Mouse (Mus musculus): ENCODE results near the gene Mlxip. TPM values are rescaled to one million over a fixed set of nuclear protein-coding genes. Genes with fewer than 3 reads are reported as not detected.

The Mlxip gene
- polyA plus RNA-seq, 1 experiment from 2014 or later = 14.0 TPM

GRCm38 (mm10) chr5:123359431-123359830 lies 35.2 kb upstream of the Mlxip start:
- Histone ChIP-seq H3K9ac (ENCODE audit: low read depth, low read length) (no peak overlapping the region), H3K36me3 (ENCODE audit: control insufficient read depth, insufficient read depth, low read length) (peaks cover 40% of the 10 kb centered on the region), H3K4me3 (ENCODE audit: low read depth, low read length) (no peak overlapping the region), H3K4me1 (replicated peaks; ENCODE audit: control insufficient read depth, insufficient read depth, low read length) (no peaks in the 10 kb centered on the region), H3K27me3 (replicated peaks; ENCODE audit: control insufficient read depth, insufficient read depth, low read length) (no peaks in the 10 kb centered on the region), H3K9me3 (ENCODE audit: control insufficient read depth, low read length) (no peaks in the 10 kb centered on the region), H3K27ac (ENCODE audit: low read depth, low read length) (no peak overlapping the region), H3K4me2 (no peak overlapping the region)
- 94% methylated on average over 6 of the region's 6 CpGs for WGBS
- ATAC-seq (replicated peaks; ENCODE audit: low FRiP score) = no peak
- no peak for DNase-seq (ENCODE audit: low spot score)

GRCm38 (mm10) chr5:123362911-123363310 lies 31.7 kb upstream of the Mlxip start:
- DNase-seq (ENCODE audit: low spot score) (no peak), ATAC-seq (replicated peaks; ENCODE audit: low FRiP score) (no peak)
- H3K27me3 ChIP-seq (replicated peaks; ENCODE audit: control insufficient read depth, insufficient read depth, low read length) = no peaks in the 10 kb centered on the region
- H3K27ac ChIP-seq (ENCODE audit: low read depth, low read length) = no peak overlapping the region
- H3K4me3 ChIP-seq (ENCODE audit: low read depth, low read length) = no peak overlapping the region
- no peak overlapping the region for H3K4me2 ChIP-seq
- WGBS = 94% methylated on average over 4 of the region's 4 CpGs
- H3K36me3 ChIP-seq (ENCODE audit: control insufficient read depth, insufficient read depth, low read length) = peaks cover 34% of the 10 kb centered on the region
- H3K4me1 ChIP-seq (replicated peaks; ENCODE audit: control insufficient read depth, insufficient read depth, low read length) = no peaks in the 10 kb centered on the region
- no peaks in the 10 kb centered on the region for H3K9me3 ChIP-seq (ENCODE audit: control insufficient read depth, low read length)
- H3K9ac ChIP-seq (ENCODE audit: low read depth, low read length) = no peak overlapping the region

GRCm38 (mm10) chr5:123364302-123364971 lies 30.2 kb upstream of the Mlxip start:
- peaks cover 33% of the 10 kb centered on the region for H3K36me3 ChIP-seq (ENCODE audit: control insufficient read depth, insufficient read depth, low read length)
- ATAC-seq (replicated peaks; ENCODE audit: low FRiP score) = no peak
- H3K4me1 ChIP-seq (replicated peaks; ENCODE audit: control insufficient read depth, insufficient read depth, low read length) = no peaks in the 10 kb centered on the region
- no peak overlapping the region for H3K27ac ChIP-seq (ENCODE audit: low read depth, low read length)
- H3K27me3 ChIP-seq (replicated peaks; ENCODE audit: control insufficient read depth, insufficient read depth, low read length) = no peaks in the 10 kb centered on the region
- no peak overlapping the region for H3K9ac ChIP-seq (ENCODE audit: low read depth, low read length)
- 89% methylated on average over 11 of the region's 11 CpGs for WGBS
- no peak overlapping the region for H3K4me3 ChIP-seq (ENCODE audit: low read depth, low read length)
- no peak for DNase-seq (ENCODE audit: low spot score)
- H3K9me3 ChIP-seq (ENCODE audit: control insufficient read depth, low read length) = no peaks in the 10 kb centered on the region
- H3K4me2 ChIP-seq = no peak overlapping the region

- Histone ChIP-seq H3K27ac (ENCODE audit: low read depth, low read length) (no peak overlapping the region), H3K4me1 (replicated peaks; ENCODE audit: control insufficient read depth, insufficient read depth, low read length) (no peaks in the 10 kb centered on the region), H3K36me3 (ENCODE audit: control insufficient read depth, insufficient read depth, low read length) (peaks cover 40% of the 10 kb centered on the region), H3K9me3 (ENCODE audit: control insufficient read depth, low read length) (no peaks in the 10 kb centered on the region), H3K9ac (ENCODE audit: low read depth, low read length) (no peak overlapping the region), H3K4me2 (no peak overlapping the region), H3K4me3 (ENCODE audit: low read depth, low read length) (no peak overlapping the region), H3K27me3 (replicated peaks; ENCODE audit: control insufficient read depth, insufficient read depth, low read length) (no peaks in the 10 kb centered on the region)
- ATAC-seq (replicated peaks; ENCODE audit: low FRiP score) = no peak
- 78% methylated on average over 13 of the region's 13 CpGs for WGBS
- DNase-seq (ENCODE audit: low spot score) = no peak
Measured at GRCm38 (mm10) chr5:123368869-123369488, 25.6 kb upstream of the Mlxip start.

GRCm38 (mm10) chr5:123370049-123370448 lies 24.5 kb upstream of the Mlxip start:
- WGBS = 70% methylated on average over 5 of the region's 5 CpGs

GRCm38 (mm10) chr5:123375262-123375661 lies 19.3 kb upstream of the Mlxip start:
- Histone ChIP-seq H3K36me3 (ENCODE audit: control insufficient read depth, insufficient read depth, low read length) (peaks cover 27% of the 10 kb centered on the region), H3K9ac (ENCODE audit: low read depth, low read length) (no peak overlapping the region), H3K9me3 (ENCODE audit: control insufficient read depth, low read length) (no peaks in the 10 kb centered on the region), H3K4me3 (ENCODE audit: low read depth, low read length) (no peak overlapping the region), H3K27ac (ENCODE audit: low read depth, low read length) (no peak overlapping the region), H3K4me2 (no peak overlapping the region), H3K4me1 (replicated peaks; ENCODE audit: control insufficient read depth, insufficient read depth, low read length) (no peaks in the 10 kb centered on the region), H3K27me3 (replicated peaks; ENCODE audit: control insufficient read depth, insufficient read depth, low read length) (no peaks in the 10 kb centered on the region)
- DNase-seq (ENCODE audit: low spot score) (no peak), ATAC-seq (replicated peaks; ENCODE audit: low FRiP score) (no peak)
- WGBS = 86% methylated on average over 10 of the region's 10 CpGs

More at GRCm38 (mm10) chr5:123370049-123370448, 24.5 kb upstream of the Mlxip start:
- no peaks in the 10 kb centered on the region for H3K9me3 ChIP-seq (ENCODE audit: control insufficient read depth, low read length)
- peaks cover 34% of the 10 kb centered on the region for H3K36me3 ChIP-seq (ENCODE audit: control insufficient read depth, insufficient read depth, low read length)
- H3K4me3 ChIP-seq (ENCODE audit: low read depth, low read length) = no peak overlapping the region
- DNase-seq (ENCODE audit: low spot score) = no peak
- no peaks in the 10 kb centered on the region for H3K4me1 ChIP-seq (replicated peaks; ENCODE audit: control insufficient read depth, insufficient read depth, low read length)
- no peaks in the 10 kb centered on the region for H3K27me3 ChIP-seq (replicated peaks; ENCODE audit: control insufficient read depth, insufficient read depth, low read length)
- no peak for ATAC-seq (replicated peaks; ENCODE audit: low FRiP score)
- H3K27ac ChIP-seq (ENCODE audit: low read depth, low read length) = no peak overlapping the region
- no peak overlapping the region for H3K9ac ChIP-seq (ENCODE audit: low read depth, low read length)
- no peak overlapping the region for H3K4me2 ChIP-seq

- Histone ChIP-seq H3K27ac (ENCODE audit: low read depth, low read length) (no peak overlapping the region), H3K36me3 (ENCODE audit: control insufficient read depth, insufficient read depth, low read length) (peaks cover 25% of the 10 kb centered on the region), H3K9me3 (ENCODE audit: control insufficient read depth, low read length) (no peaks in the 10 kb centered on the region), H3K4me1 (replicated peaks; ENCODE audit: control insufficient read depth, insufficient read depth, low read length) (no peaks in the 10 kb centered on the region), H3K27me3 (replicated peaks; ENCODE audit: control insufficient read depth, insufficient read depth, low read length) (no peaks in the 10 kb centered on the region), H3K4me3 (ENCODE audit: low read depth, low read length) (no peak overlapping the region), H3K9ac (ENCODE audit: low read depth, low read length) (no peak overlapping the region), H3K4me2 (no peak overlapping the region)
- WGBS = 87% methylated on average over 6 of the region's 6 CpGs
- ATAC-seq (replicated peaks; ENCODE audit: low FRiP score) = no peak
- DNase-seq (ENCODE audit: low spot score) = no peak
Measured at GRCm38 (mm10) chr5:123375793-123376452, 18.7 kb upstream of the Mlxip start.

GRCm38 (mm10) chr5:123376569-123376968 lies 18.0 kb upstream of the Mlxip start:
- Histone ChIP-seq H3K36me3 (ENCODE audit: control insufficient read depth, insufficient read depth, low read length) (peaks cover 19% of the 10 kb centered on the region), H3K4me2 (no peak overlapping the region), H3K27ac (ENCODE audit: low read depth, low read length) (no peak overlapping the region), H3K4me1 (replicated peaks; ENCODE audit: control insufficient read depth, insufficient read depth, low read length) (no peaks in the 10 kb centered on the region), H3K9me3 (ENCODE audit: control insufficient read depth, low read length) (no peaks in the 10 kb centered on the region), H3K27me3 (replicated peaks; ENCODE audit: control insufficient read depth, insufficient read depth, low read length) (peaks cover 2% of the 10 kb centered on the region; the same call in 1 of the 2 replicates), H3K9ac (ENCODE audit: low read depth, low read length) (no peak overlapping the region), H3K4me3 (ENCODE audit: low read depth, low read length) (no peak overlapping the region)
- 55% methylated on average over 10 of the region's 10 CpGs for WGBS
- no peak for DNase-seq (ENCODE audit: low spot score)
- no peak for ATAC-seq (replicated peaks; ENCODE audit: low FRiP score)
